Mouse (Mus musculus) MEL (cell line): Measurements from ENCODE around the gene Fbxw21. TPM values are rescaled to one million over a fixed set of nuclear protein-coding genes. Genes with fewer than 3 reads are reported as not detected.

ENCODE experiments used
- DNase-seq: peaks from one replicate; pipeline ENCODE4 v3.0.0; 2011; ENCODE audit warnings: low read depth, low spot score
- H3K27ac ChIP-seq: 2 replicates; pipeline ENCODE4 v1.5.1; 2012; ENCODE audit warnings: low read depth, mild to moderate bottlenecking, control low read depth, low read length, moderate library complexity; ENCODE audit not compliant: control insufficient read depth
- H3K27me3 ChIP-seq, 2 experiments: fragments of 150-350 bp in 1 of 2; sonication (generic) in 1 of 2; 2 replicates each; pipeline ENCODE4 v1.6.1; 2012; ENCODE audit warnings: low read length in 2 of 2, mild to moderate bottlenecking in 2 of 2, improper control_type of control experiment in 1 of 2, moderate library complexity in 1 of 2; ENCODE audit not compliant: insufficient read depth in 2 of 2, control insufficient read depth in 1 of 2
- H3K36me3 ChIP-seq, 2 experiments: 2 replicates each; pipeline ENCODE4 v1.6.1; 2012 to 2014; ENCODE audit warnings: low read length in 2 of 2, improper control_type of control experiment in 1 of 2, inconsistent platforms in 1 of 2, mild to moderate bottlenecking in 1 of 2; ENCODE audit not compliant: insufficient read depth in 2 of 2, control insufficient read depth in 1 of 2
- H3K4me1 ChIP-seq, 2 experiments: fragments of 150-350 bp in 1 of 2; sonication (generic) in 1 of 2; 2 replicates each; pipeline ENCODE4 v1.6.1; 2012; ENCODE audit warnings: low read length in 2 of 2, improper control_type of control experiment in 1 of 2, mild to moderate bottlenecking in 1 of 2; ENCODE audit not compliant: insufficient read depth in 2 of 2, control insufficient read depth in 1 of 2
- H3K4me3 ChIP-seq, 2 experiments: fragments of 150-350 bp in 1 of 2; sonication (generic) in 1 of 2; 2 replicates each; pipeline ENCODE4 v1.5.1; 2012; ENCODE audit warnings: low read depth in 2 of 2, low read length in 2 of 2, mild to moderate bottlenecking in 2 of 2, moderate library complexity in 2 of 2, control low read depth in 1 of 2, improper control_type of control experiment in 1 of 2; ENCODE audit not compliant: control insufficient read depth in 1 of 2, insufficient read depth in 1 of 2
- H3K79me2 ChIP-seq: 2 replicates; pipeline ENCODE4 v1.6.1; 2012; ENCODE audit warnings: mild to moderate bottlenecking, low read length, moderate library complexity; ENCODE audit not compliant: control insufficient read depth, poor library complexity, insufficient read depth
- H3K9ac ChIP-seq: 2 replicates; pipeline ENCODE4 v1.6.1; 2012; ENCODE audit warnings: low read depth, mild to moderate bottlenecking, control low read depth, low read length, moderate library complexity; ENCODE audit not compliant: control insufficient read depth, poor library complexity, severe bottlenecking
- H3K9me3 ChIP-seq: fragments of 150-350 bp; sonication (generic); replicated peaks from 2 replicates; pipeline ENCODE4 v1.6.1; 2012; ENCODE audit warnings: mild to moderate bottlenecking, low read length, improper control_type of control experiment, moderate library complexity; ENCODE audit not compliant: insufficient read depth
- EP300 ChIP-seq, 2 experiments: IDR thresholded peaks; 2 replicates each; pipeline ENCODE4 v1.6.1; 2011; ENCODE audit warnings: improper control_type of control experiment in 2 of 2, low read length in 2 of 2, low read depth in 1 of 2, mild to moderate bottlenecking in 1 of 2
- MAFK ChIP-seq: IDR thresholded peaks from 2 replicates; pipeline ENCODE4 v1.6.1; 2011; ENCODE audit warnings: low read depth, mild to moderate bottlenecking, low read length, improper control_type of control experiment, borderline replicate concordance
- MAX ChIP-seq: IDR thresholded peaks from 2 replicates; pipeline ENCODE4 v1.6.1; 2011; ENCODE audit warnings: low read length, improper control_type of control experiment
- MEF2A ChIP-seq: IDR thresholded peaks from 2 replicates; pipeline ENCODE4 v1.6.1; 2014; ENCODE audit warnings: low read depth, mild to moderate bottlenecking, inconsistent platforms, low read length, improper control_type of control experiment; ENCODE audit not compliant: poor library complexity, insufficient replicate concordance, severe bottlenecking; ENCODE audit errors: extremely low read depth
- NRF1 ChIP-seq: IDR thresholded peaks from 2 replicates; pipeline ENCODE4 v1.6.1; 2014; ENCODE audit warnings: low read depth, mild to moderate bottlenecking, inconsistent platforms, low read length, improper control_type of control experiment, moderate library complexity; ENCODE audit not compliant: poor library complexity, insufficient read depth, severe bottlenecking
- POLR2A ChIP-seq, 2 experiments: IDR thresholded peaks; 2 replicates each; pipeline ENCODE4 v1.6.1; 2011 to 2012; ENCODE audit warnings: low read length in 2 of 2, mild to moderate bottlenecking in 2 of 2, control low read depth in 1 of 2, improper control_type of control experiment in 1 of 2, low read depth in 1 of 2, moderate library complexity in 1 of 2; ENCODE audit not compliant: control insufficient read depth in 1 of 2, insufficient read depth in 1 of 2, poor library complexity in 1 of 2
- POLR2AphosphoS2 ChIP-seq: IDR thresholded peaks from 2 replicates; pipeline ENCODE4 v1.6.1; 2011; ENCODE audit warnings: low read length, improper control_type of control experiment
- RCOR1 ChIP-seq: IDR thresholded peaks from 2 replicates; pipeline ENCODE4 v1.6.1; 2012; ENCODE audit warnings: low read depth, mild to moderate bottlenecking, inconsistent platforms, low read length, improper control_type of control experiment
- ZNF384 ChIP-seq: IDR thresholded peaks from 2 replicates; pipeline ENCODE4 v1.6.1; 2012; ENCODE audit warnings: low read depth, mild to moderate bottlenecking, inconsistent platforms, low read length, improper control_type of control experiment
- polyA plus RNA-seq, 2 experiments: library from polyadenylated mRNA; stranded (reverse) in 1 of 2; unstranded in 1 of 2; fragments of >175 nt in 1 of 2; fragments of >200 nt in 1 of 2; gene quantifications; 2 replicates each; pipeline versions ENCODE4 v1.2.1 to v1.2.4; 2012; ENCODE audit warnings: low replicate concordance in 2 of 2, low read depth in 1 of 2; ENCODE audit not compliant: insufficient read length in 2 of 2, insufficient read depth in 1 of 2, missing spikeins in 1 of 2
- total RNA-seq: library from RNA; depleted of rRNA; stranded (reverse); fragments of 300-350 nt; gene quantifications from 2 replicates; pipeline ENCODE4 v1.2.3, GENCODE M21; 2012

Fbxw21 gene
- total and polyA plus RNA-seq, 3 experiments = not detected

- Histone ChIP-seq H3K36me3 (no peaks in the 10 kb centered on the region), H3K9ac (no peak overlapping the region), H3K79me2 (no peaks in the 10 kb centered on the region), H3K4me1 (no peaks in the 10 kb centered on the region), H3K27me3 (no peaks in the 10 kb centered on the region), H3K27ac (no peak overlapping the region), H3K9me3 (no peaks in the 10 kb centered on the region), H3K4me3 (no peak overlapping the region)
- no peak for TF ChIP-seq POLR2AphosphoS2
- TF ChIP-seq POLR2A (IDR thresholded peaks at IDR 0.05; ENCODE audit: control insufficient read depth in 1 of 2, insufficient read depth in 1 of 2, low read depth in 1 of 2, low read length in 2 of 2, poor library complexity in 1 of 2) = no peak
- no peak for TF ChIP-seq NRF1
- TF ChIP-seq ZNF384 = no peak
- no peak for TF ChIP-seq RCOR1
- TF ChIP-seq EP300 (IDR thresholded peaks at IDR 0.05; ENCODE audit: low read depth in 1 of 2, low read length in 2 of 2) = no peak
- TF ChIP-seq MEF2A = no peak
- no peak for TF ChIP-seq MAFK
- DNase-seq = no peak
Measured at GRCm38 (mm10) chr9:109102541-109102940, 59.3 kb downstream of the Fbxw21 start.

DNA sequence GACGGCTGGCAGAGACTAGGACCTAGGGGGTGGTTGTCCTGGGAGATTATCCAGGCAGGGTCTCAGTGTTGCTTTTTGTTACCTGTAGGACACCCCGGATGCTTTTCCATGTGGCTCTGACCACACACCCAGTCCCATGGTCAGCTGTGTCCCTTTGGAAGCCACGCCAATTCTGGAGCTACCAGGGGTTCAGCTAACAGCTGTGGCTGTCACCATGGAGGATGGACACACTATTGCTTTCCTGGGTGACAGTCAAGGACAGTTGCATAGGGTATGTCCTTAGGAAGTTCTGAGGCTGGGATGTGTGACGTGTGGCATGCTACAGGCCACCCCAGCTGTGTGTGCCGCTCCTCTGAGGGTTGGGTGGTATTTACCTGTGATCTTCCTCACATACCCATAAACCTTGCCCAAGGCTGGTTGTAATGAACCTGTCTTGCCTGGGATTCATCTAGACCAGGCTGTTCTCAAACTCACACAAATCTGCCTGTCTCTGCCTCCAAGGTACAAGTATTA lies 59.9 kb downstream of the Fbxw21 start:
- Histone ChIP-seq H3K27me3 (no peaks in the 10 kb centered on the region), H3K36me3 (no peaks in the 10 kb centered on the region), H3K4me3 (no peak overlapping the region), H3K4me1 (no peaks in the 10 kb centered on the region), H3K9me3 (no peaks in the 10 kb centered on the region), H3K9ac (no peak overlapping the region)
- TF ChIP-seq MAFK = no peak
- no peak for TF ChIP-seq MAX
- TF ChIP-seq, all 39 proteins: peak for 0
- Histone ChIP-seq H3K27ac (no peak overlapping the region), H3K79me2 (no peaks in the 10 kb centered on the region)
- DNase-seq = no peak

DNA sequence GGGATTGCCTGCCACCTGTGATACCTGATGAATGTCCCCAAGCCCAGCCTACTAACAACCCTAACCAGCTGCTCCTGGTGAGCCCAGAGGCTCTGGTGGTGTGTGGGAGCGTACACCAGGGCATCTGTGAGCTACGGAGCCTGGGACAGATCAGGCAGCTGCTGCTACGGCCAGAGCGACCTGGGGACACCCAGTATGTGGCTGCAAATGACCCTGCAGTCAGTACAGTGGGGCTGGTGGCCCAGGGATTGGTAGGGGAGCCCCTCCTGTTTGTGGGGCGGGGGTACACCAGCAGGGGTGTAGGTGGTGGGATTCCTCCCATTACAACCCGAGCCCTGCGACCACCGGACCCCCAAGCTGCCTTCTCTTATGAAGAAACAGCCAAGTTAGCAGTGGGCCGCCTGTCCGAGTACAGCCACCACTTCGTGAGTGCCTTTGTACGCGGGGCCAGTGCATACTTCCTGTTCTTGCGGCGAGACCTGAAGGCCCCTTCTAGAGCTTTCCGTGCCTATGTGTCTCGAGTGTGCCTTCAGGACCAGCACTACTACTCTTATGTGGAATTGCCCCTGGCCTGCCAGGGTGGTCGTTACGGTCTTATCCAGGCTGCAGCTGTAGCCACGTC lies 61.4 kb downstream of the Fbxw21 start:
- DNase-seq = no peak
- H3K79me2 ChIP-seq = no peaks in the 10 kb centered on the region
- no peaks in the 10 kb centered on the region for H3K27me3 ChIP-seq
- TF ChIP-seq POLR2A (IDR thresholded peaks at IDR 0.05; ENCODE audit: control insufficient read depth in 1 of 2, insufficient read depth in 1 of 2, low read depth in 1 of 2, low read length in 2 of 2, poor library complexity in 1 of 2) = no peak
- no peaks in the 10 kb centered on the region for H3K4me1 ChIP-seq
- no peaks in the 10 kb centered on the region for H3K36me3 ChIP-seq
- no peak overlapping the region for H3K9ac ChIP-seq
- no peak overlapping the region for H3K4me3 ChIP-seq
- no peak overlapping the region for H3K27ac ChIP-seq
- H3K9me3 ChIP-seq = no peaks in the 10 kb centered on the region
